In genomic region chr7:96780556-96780955, GRCm38 (mm10) we compare ENCODE assay signal across 21 mouse cellular contexts.
DNase-seq lines count a peak whose midpoint lies in the region; ATAC-seq and TF ChIP-seq lines count a peak whose summit lies in the region.
"Had no signal": no experiment of that assay in that cellular context is flagged by ENCODE, and none has a peak within 500 bp of the region (broad histone marks: within the 10 kb centered on the region; RNA-seq: fewer than 3 reads in every experiment).

No protein-coding gene starts in this region.

- H3K9ac ChIP-seq in liver, embryonic 14.5 days (replicated peaks), result peak overlapping the region; percentile 47
- H3K9ac ChIP-seq in neural tube, embryonic 15.5 days (replicated peaks), result no peak overlapping the region

- H3K4me3 ChIP-seq in liver, embryonic 14.5 days (ENCODE audit: insufficient read depth in 1 of 2, low read depth in 2 of 2, low read length in 2 of 2), result no peak overlapping the region
- no peak overlapping the region for H3K4me3 ChIP-seq in neural tube, embryonic 15.5 days (replicated peaks)
- H3K4me3 ChIP-seq: embryonic facial prominence, embryonic 10.5 days; hindbrain, embryonic 10.5 days; layer of hippocampus, adult 2 months had no signal

- H3K36me3 ChIP-seq in liver, embryonic 14.5 days (replicated peaks; ENCODE audit: control insufficient read depth, insufficient read depth, low read depth), result no peaks in the 10 kb centered on the region
- H3K36me3 ChIP-seq in neural tube, embryonic 15.5 days, result no peaks in the 10 kb centered on the region; the same call in 1 of the 2 replicates

- H3K4me2 ChIP-seq in liver, embryonic 14.5 days (ENCODE audit: low read depth), result peak overlapping the region; percentile 72
- H3K4me2 ChIP-seq in neural tube, embryonic 15.5 days, result no peak overlapping the region

- no peak for TF ChIP-seq EP300 in liver, embryonic 14.5 days (IDR thresholded peaks at IDR 0.05; ENCODE audit: low read depth)

- TF ChIP-seq CTCF in liver, embryonic 14.5 days (IDR thresholded peaks at IDR 0.05; ENCODE audit: low read depth), result no peak

- peak; percentile 39 to 44 for DNase-seq in adrenal gland, postnatal 36 days
- no peak for DNase-seq in adrenal gland, postnatal 10 days
- DNase-seq in liver, embryonic 14.5 days (ENCODE audit: low read depth in 3 of 3, low spot score in 3 of 3), result no peak
- DNase-seq in kidney, adult 8-10 months, result no peak
- DNase-seq in layer of hippocampus, adult 18-20 months (ENCODE audit: low spot score in 2 of 2), result no peak
- DNase-seq: cerebellum, adult 18-20 months; cerebellum, postnatal 25 days; layer of hippocampus, postnatal 36 days; left cerebral cortex, postnatal 4 days; lung, postnatal 10 days; thymus, postnatal 25 days had no signal

- H3K9me3 ChIP-seq in liver, embryonic 14.5 days (ENCODE audit: control insufficient read depth, low read length), result no peaks in the 10 kb centered on the region
- no peaks in the 10 kb centered on the region; the same call in 1 of the 2 replicates for H3K9me3 ChIP-seq in neural tube, embryonic 15.5 days (replicated peaks)
- H3K9me3 ChIP-seq: hindbrain, embryonic 10.5 days had no signal

- H3K4me1 ChIP-seq in liver, embryonic 14.5 days (replicated peaks; ENCODE audit: control insufficient read depth in 2 of 2, insufficient read depth in 2 of 2, low read length in 1 of 2), result peaks cover 59 to 60% of the 10 kb centered on the region in 2 experiments
- peaks cover 29% of the 10 kb centered on the region for H3K4me1 ChIP-seq in neural tube, embryonic 15.5 days

- ATAC-seq in erythroblast, adult 5-6 weeks (replicated peaks; ENCODE audit: low FRiP score, poor library complexity, severe bottlenecking), result peak; percentile 11
- peak; percentile 29 for ATAC-seq in liver, embryonic 14.5 days (ENCODE audit: insufficient read depth)
- no peak for ATAC-seq in neural tube, embryonic 15.5 days (ENCODE audit: low FRiP score)
- ATAC-seq: forebrain, embryonic 14.5 days; hindbrain, postnatal 0 days; intestine, postnatal 0 days had no signal

- H3K27ac ChIP-seq in liver, embryonic 14.5 days, result peak overlapping the region; percentile 98
- peak overlapping the region; percentile 6; the same call in 1 of the 2 replicates for H3K27ac ChIP-seq in neural tube, embryonic 15.5 days (replicated peaks)
- H3K27ac ChIP-seq: embryonic facial prominence, embryonic 10.5 days; hindbrain, embryonic 10.5 days; hindbrain, postnatal 0 days; kidney, postnatal 0 days; layer of hippocampus, adult 2 months had no signal

- no peaks in the 10 kb centered on the region for H3K27me3 ChIP-seq in liver, embryonic 14.5 days (ENCODE audit: control insufficient read depth, insufficient read depth, low read length)
- H3K27me3 ChIP-seq in neural tube, embryonic 15.5 days (replicated peaks), result no peaks in the 10 kb centered on the region
- H3K27me3 ChIP-seq: CH12.LX had no signal

- WGBS in liver, embryonic 14.5 days (ENCODE audit: insufficient replicate concordance), result 39% methylated on average over 1 of the region's 1 CpGs
- WGBS in neural tube, embryonic 15.5 days, result 98% methylated on average over 1 of the region's 1 CpGs

Comparison
In these comparisons a context has a peak if more than half of its experiments do, and no peak if none do; other contexts are left out.
1. DNase-seq: peak in adrenal gland, postnatal 36 days (2 of 2); none in adrenal gland, postnatal 10 days (single experiment), liver, embryonic 14.5 days (0 of 3), kidney, adult 8-10 months (0 of 2) and layer of hippocampus, adult 18-20 months (0 of 2).